Mouse (Mus musculus) embryo, embryonic 9.5 days (tissue): ENCODE measurements around the gene D10Jhu81e.

ENCODE experiments used
- DNase-seq: peaks from one replicate; pipeline ENCODE4 v3.0.0-alpha.2; 2017; ENCODE audit errors: extremely low spot score

D10Jhu81e gene

DNA sequence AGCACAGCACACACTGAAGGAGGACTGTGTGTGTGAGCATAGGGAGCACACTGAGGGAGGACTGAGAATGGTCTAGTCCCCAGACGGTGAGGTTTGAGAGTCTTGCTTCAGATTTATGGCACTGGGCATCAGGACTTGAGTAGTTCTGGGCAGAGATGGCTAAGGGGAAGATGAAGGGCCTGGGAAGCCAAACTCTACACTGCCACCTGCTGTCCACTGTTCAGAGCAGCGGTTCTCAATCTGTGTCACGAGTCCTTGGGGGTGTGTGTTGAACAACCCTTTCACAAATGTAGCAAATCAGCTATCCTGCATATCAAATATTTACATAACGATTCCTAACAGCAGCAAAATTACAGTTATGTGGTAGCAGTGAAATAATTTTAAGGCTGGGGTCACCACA is 5.7 kb downstream of the D10Jhu81e start:
- peak; percentile 59 for DNase-seq

DNA sequence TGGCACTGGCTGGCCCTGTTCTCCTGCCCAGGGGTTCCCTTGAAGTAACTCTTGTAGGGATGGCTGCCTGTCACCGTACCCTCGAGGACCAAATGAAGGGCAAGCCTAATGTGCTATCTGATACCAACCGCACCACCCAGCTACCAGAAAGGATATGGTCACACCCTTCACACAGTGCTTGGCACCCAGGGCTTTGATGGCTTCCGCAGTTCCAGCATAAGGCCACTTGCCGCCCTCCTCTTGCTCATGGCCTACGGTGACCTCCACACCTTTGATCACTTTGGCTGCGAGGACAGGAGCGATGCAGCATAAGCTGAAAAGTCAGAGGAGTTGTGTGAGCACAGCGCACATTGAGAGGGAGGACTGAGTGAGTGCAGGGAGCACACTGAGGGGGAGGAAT is 6.3 kb downstream of the D10Jhu81e start:
- DNase-seq = no peak

- no peak for DNase-seq
Measured at GRCm38 (mm10) chr10:78162646-78163045, 6.9 kb downstream of the D10Jhu81e start.

DNA sequence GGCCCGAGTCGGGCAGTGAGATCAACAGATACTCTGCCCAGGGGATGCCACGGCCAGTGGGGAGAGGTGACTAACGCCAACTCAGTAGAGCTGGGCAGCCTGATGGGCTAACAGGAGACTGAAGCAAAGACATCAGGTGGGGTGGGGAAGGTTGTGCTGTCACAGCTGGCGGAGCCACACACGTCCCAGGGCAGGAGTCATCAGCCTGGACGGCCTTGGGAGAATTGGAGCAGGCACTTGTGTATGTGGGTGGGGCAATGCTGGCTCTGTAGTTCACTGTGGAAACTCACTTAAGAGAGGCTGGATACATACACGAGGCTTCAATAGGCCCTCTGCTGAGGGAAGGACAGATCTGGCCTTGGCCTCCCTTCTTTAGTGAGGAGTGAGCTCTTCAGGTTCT is 8.5 kb downstream of the D10Jhu81e start:
- DNase-seq = no peak

DNA sequence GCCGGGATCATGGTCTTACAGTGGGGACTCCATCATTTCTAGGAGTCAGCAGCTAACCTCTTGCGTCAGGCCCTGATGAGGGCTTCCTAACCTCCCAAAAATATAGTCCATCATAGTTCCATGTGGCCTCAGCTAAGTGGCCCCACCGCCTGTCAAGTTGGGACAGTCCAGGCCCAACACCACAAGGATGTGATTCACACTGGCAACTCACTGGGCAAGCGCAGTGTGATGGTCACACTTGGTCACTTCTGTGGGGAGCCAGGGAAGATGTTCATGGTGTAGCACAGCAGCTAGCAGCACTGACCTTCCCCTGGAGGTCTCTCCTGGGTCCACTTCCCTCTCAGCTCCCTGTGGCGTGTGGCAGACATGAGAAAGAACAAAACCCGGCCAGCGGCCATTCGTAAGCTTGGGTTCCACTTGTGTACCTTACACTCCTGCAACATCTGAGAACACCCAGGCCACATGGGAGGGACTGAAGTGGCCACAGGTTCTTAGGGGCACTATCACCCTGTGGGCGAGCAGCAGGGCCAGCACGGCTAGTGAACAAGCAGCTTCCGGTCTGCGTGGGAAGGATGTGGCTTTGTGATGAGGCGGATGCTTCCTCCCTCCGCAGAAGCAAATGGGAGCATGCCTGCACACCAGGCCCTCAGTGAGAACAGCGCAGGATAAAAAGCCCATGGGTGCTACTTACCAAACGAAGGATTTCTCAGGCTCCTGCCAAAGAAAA is 9.1 kb downstream of the D10Jhu81e start:
- DNase-seq = no peak

- peak; percentile 84 for DNase-seq
Measured at GRCm38 (mm10) chr10:78159906-78160305, 9.7 kb downstream of the D10Jhu81e start.

DNA sequence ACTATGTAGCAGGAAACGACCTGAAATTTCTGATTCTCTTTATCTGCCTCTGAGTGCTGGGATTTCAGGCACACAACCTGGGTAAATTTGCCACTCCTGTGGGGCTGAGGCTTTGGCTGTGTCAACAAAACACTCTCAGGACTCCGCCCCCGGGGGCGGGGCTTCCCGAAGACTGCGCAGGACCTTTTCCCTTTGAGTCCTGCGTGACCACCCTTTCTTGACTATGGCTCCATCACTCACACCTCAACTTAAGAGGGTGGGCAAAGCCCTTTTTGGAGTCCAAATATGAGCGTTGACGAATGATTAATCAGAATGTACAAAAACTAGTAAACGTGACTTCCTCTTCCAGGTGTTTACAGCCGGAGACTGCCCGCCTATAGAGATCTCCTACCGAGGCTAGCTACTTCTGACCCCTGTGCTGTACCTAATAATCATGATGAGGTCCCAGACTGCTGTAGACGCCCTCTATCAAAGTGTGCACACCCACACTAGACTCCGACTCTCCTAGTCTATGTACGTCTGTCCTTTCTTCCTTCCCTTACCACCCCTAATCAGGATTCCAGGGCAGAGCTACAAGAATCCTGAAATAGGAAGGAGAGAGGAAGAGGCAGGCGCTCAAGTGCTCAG is 10.2 kb downstream of the D10Jhu81e start:
- DNase-seq = peak; percentile 29

DNA sequence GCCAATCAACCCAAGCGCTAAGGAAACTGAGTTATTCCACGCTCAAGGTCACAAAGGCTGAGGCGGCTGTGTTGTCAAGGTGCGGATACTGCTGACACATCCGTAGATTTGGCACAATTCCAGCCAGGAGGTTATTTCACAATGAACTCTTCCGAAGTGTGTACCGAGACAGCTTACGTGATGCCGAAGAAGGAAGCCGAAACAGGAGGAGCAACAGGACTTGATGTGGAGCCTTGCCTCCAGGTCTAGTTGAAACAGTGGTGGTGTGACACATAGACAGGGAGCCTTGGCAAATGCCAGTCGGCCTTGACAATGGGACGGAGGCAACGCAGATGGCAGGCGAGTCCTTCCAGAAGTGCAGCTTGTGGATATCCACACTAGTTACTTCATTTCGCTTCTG is 11.5 kb downstream of the D10Jhu81e start:
- no peak for DNase-seq

GRCm38 (mm10) chr10:78156926-78157325 is 12.7 kb downstream of the D10Jhu81e start:
- DNase-seq = no peak

DNA sequence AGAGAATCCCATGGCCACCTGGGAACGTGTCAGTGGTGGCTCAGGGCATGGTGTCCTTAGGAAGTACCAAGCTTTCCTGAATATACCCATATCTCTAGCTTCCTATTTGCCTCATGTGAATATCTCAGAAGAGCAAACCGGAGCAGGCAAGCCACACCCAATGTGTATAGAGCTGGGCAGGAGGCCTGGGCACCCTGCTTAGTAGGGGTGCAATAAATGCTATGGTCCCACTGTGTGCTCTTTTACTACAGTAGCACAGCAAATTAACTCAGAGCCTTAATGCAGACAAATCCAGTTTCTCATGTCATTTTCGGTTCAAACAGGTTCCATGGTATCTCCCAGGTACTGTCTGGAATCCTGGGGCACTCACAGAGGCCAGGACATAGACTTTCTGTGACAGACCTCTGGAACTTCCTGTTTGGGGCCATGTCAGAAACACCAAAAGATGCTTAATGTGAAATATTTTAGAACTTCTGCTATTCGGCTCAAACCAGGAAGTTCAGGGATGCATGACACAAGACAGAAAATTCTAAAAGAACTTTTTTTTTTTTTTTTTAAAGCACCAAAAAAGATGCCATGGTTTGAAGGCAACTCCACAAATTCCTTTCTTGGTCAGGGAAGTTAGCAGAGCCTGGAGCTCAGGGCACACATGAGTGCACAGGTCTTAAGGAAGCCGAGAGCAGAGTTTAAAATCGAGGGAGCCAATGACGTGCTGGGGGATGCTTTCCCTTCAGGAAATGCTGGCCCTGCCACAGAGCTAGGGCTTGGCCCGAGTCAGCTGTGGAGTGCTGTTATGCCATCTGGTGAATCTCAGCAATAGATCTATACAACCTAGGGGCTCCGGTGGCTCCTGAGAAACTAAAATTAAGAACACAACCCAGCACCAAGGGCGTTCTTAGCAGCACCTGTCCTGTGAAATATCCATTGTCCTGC is 20.5 kb downstream of the D10Jhu81e start:
- DNase-seq = no peak

GRCm38 (mm10) chr10:78147908-78148441 is 21.6 kb downstream of the D10Jhu81e start:
- DNase-seq = no peak

DNA sequence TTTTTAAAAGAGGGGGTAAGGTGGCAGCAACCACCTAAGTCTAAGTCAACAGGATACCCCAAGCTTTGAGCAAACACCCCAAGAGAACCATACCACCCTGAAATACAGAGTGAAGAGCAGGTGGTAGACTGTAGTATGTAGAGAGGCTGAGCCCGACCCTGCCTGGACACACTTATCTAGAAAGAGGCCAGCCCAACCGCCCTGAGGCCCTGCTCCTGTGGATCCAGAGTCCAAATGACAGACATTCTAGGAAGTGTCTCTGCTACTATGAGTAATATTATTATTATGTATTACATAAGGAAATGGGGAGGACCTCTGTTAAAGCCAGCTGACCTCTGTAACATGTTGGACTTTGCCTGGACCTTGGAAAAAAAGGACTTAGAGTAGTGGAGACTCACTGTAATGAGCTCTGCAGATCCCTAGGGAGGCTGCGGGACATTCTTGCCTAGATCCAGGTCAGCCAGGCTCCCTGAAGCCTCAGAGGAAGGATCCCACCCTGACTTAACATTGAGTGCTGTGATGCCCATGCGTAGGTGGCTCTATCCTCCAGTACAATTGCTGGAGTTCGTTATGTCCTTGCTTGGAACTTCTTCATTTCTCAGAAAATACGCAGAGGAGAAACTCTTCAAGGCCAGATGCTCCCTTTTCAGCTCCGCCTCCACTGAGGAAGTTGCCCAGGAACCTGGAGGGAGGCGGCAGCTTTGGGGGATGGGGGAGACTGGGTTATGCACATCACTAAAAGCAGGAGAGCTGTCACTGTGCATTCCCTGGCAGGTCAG is 25.7 kb downstream of the D10Jhu81e start:
- DNase-seq = no peak

- no peak for DNase-seq
Measured at GRCm38 (mm10) chr10:78140843-78141242, 28.7 kb downstream of the D10Jhu81e start.

DNA sequence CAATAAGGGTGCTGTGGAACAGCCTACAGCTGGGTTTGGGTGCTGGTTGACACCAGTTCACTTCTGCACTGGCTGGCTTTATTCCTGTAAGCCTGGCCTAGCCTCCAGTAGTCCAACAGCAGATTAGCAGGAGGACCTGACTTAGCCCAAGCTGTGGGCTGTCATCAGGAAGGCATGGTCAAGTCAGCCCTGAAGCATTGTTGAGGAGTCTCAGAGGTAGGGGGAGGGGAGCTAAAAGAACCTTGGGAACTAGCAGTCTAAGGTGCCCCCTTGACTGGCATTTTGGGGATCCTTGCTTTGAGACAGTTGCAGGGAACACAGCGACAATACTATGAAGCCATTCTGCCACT is 29.4 kb downstream of the D10Jhu81e start:
- no peak for DNase-seq

DNA sequence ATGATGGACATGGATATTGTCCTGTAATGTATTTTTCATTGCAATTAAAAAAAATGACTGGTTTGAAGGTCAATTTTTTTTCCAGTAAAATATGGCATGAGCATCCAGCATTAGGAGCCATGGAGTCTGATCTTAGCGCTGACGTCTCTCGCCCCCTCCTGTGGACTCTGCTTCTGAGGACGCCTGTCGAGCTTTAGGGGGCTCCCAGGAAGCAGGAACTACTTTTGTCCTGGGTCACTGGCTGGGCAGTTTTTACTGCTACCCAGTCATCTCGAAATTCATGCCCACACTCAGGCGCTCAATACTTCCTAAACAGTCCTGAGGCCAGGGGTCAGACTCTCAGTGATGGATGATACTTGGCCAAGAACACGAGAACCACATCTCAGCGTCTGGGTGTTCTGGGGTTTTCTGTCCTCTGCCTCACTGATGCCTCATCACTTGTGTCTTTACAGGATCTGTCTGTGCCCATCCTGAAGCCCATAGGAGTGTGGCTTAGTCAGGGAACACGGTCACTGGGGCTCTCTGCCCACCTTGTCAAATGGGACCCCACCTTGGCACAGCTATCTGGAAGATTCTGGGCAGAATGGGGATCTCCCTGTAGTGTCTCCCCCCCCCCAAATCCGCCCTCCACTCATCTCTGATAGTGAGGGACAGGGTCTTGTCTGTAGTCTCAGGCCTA is 29.9 kb downstream of the D10Jhu81e start:
- DNase-seq = no peak

- peak; percentile 28 for DNase-seq
Measured at GRCm38 (mm10) chr10:78138812-78139523, 30.6 kb downstream of the D10Jhu81e start.

GRCm38 (mm10) chr10:78137191-78137590 is 32.4 kb downstream of the D10Jhu81e start:
- no peak for DNase-seq

- DNase-seq = no peak
Measured at GRCm38 (mm10) chr10:78135947-78136346, 33.6 kb downstream of the D10Jhu81e start.

DNA sequence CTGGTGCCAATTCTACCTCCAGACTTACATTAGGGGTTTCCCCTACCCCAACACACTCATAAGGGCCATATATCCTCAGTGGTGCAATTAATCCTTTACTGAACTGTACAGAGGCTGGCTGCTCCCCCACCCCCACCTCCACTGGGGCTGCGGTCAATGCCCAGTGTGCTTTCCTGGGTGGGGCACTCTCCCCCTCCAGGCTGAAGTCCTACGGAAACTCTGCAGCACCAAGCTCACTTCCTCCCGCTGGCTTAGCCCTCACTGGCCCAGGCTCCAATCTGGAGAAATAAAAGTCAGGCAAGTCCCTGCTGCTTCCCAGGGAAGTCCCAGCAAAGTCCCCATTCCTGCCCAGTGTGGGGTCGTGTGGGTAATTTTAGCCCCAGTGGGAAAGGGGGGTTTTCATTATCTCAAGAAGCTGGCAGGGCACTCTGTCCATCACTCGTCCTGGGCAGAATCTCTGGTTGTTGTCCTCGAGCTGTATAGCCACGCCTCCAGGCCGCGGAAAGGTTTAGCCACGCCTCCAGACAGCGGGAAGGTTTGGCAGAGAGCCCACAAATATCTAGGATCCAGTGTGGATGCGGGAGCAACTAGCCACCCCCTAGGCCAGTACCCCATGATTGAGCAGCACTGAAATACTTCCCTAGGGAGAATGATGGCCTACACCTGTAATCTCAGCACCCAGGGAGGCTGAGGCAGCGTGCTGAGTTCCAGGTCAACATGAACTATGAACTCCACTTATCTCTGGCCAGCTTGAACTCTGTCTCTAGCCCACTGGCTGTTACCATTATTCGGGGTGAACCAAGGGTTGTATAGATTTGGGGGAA is 34.4 kb downstream of the D10Jhu81e start:
- DNase-seq = peak; percentile 45
